Mouse (Mus musculus): ENCODE results near the gene Grip1. TPM values are rescaled to one million over a fixed set of nuclear protein-coding genes. Genes with fewer than 3 reads are reported as not detected.

The Grip1 gene
- polyA plus RNA-seq, 1 experiment, result 0.13 TPM

- WGBS, result 81% methylated on average over 4 of the region's 4 CpGs
- H3K27ac ChIP-seq (ENCODE audit: insufficient read depth, low read depth, low read length), result no peak overlapping the region
- H3K36me3 ChIP-seq (ENCODE audit: control insufficient read depth, insufficient read depth, low read length), result no peaks in the 10 kb centered on the region
- H3K4me3 ChIP-seq (ENCODE audit: low read depth, low read length), result no peak overlapping the region
- no peak for TF ChIP-seq POLR2A (IDR thresholded peaks at IDR 0.05; ENCODE audit: low read depth, low read length)
- no peak for TF ChIP-seq CTCF (IDR thresholded peaks at IDR 0.05; ENCODE audit: extremely low read depth, insufficient read length, insufficient replicate concordance, low read depth, low read length)
- H3K4me1 ChIP-seq (ENCODE audit: control insufficient read depth, insufficient read depth, insufficient read length, low read length), result no peaks in the 10 kb centered on the region
- no peaks in the 10 kb centered on the region for H3K27me3 ChIP-seq (ENCODE audit: control insufficient read depth, insufficient read depth, low read length)
Observed at GRCm38 (mm10) chr10:119706281-119706680, 252.7 kb downstream of the Grip1 start.

DNA sequence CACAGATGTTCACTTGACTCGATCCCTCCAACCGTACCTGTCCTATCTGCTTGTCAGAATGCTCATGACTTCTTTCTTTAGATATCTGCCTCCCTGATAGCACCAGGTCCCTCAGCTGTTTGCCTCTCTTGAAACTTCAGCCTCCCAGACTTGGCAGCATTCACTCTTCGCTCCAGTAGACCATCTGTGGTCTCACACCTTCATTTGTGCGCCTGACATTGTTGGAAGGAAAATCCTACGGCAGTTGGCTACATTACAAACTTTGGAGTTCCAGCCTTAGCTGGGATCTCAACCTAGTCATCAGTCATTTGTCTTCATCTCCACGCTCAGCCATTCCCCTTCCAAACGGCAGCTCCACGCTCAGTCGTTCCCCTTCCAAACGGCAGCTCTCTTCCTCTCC, 253.4 kb downstream of the Grip1 start:
- 88% methylated on average over 10 of the region's 10 CpGs for WGBS
- H3K36me3 ChIP-seq (ENCODE audit: control insufficient read depth, insufficient read depth, low read length), result no peaks in the 10 kb centered on the region
- no peaks in the 10 kb centered on the region for H3K27me3 ChIP-seq (ENCODE audit: control insufficient read depth, insufficient read depth, low read length)
- no peak overlapping the region for H3K4me3 ChIP-seq (ENCODE audit: low read depth, low read length)
- TF ChIP-seq POLR2A (IDR thresholded peaks at IDR 0.05; ENCODE audit: low read depth, low read length), result no peak
- TF ChIP-seq CTCF (IDR thresholded peaks at IDR 0.05; ENCODE audit: extremely low read depth, insufficient read length, insufficient replicate concordance, low read depth, low read length), result no peak
- no peak overlapping the region for H3K27ac ChIP-seq (ENCODE audit: insufficient read depth, low read depth, low read length)
- H3K4me1 ChIP-seq (ENCODE audit: control insufficient read depth, insufficient read depth, insufficient read length, low read length), result no peaks in the 10 kb centered on the region

DNA sequence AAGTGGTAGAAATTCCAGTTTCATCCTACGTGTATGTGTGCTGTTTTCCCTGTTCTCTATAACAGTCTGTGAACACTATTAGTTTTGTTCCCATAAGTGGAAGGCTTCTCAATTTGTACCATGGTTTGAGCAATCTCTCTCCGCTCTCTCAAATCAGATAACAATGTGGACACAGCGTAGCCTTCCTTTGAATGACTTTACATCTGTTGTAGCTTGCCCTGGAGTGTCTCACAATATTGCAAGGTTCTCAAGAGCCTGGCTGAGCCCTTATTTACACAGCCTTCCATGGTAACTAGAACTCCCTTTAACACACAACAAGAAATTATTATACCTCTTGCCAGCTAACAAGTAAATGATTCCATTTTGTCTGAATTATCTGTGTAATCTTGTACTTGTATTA, 268.3 kb downstream of the Grip1 start:
- TF ChIP-seq CTCF (IDR thresholded peaks at IDR 0.05; ENCODE audit: extremely low read depth, insufficient read length, insufficient replicate concordance, low read depth, low read length) (no peak), POLR2A (IDR thresholded peaks at IDR 0.05; ENCODE audit: low read depth, low read length) (no peak)
- Histone ChIP-seq H3K4me3 (ENCODE audit: low read depth, low read length) (no peak overlapping the region), H3K27ac (ENCODE audit: insufficient read depth, low read depth, low read length) (no peak overlapping the region), H3K4me1 (ENCODE audit: control insufficient read depth, insufficient read depth, insufficient read length, low read length) (no peaks in the 10 kb centered on the region), H3K27me3 (ENCODE audit: control insufficient read depth, insufficient read depth, low read length) (no peaks in the 10 kb centered on the region), H3K36me3 (ENCODE audit: control insufficient read depth, insufficient read depth, low read length) (no peaks in the 10 kb centered on the region)
- 39% methylated on average over 3 of the region's 3 CpGs for WGBS

- WGBS, result 42% methylated on average over 2 of the region's 2 CpGs
- no peak overlapping the region for H3K27ac ChIP-seq (ENCODE audit: insufficient read depth, low read depth, low read length)
- no peaks in the 10 kb centered on the region for H3K4me1 ChIP-seq (ENCODE audit: control insufficient read depth, insufficient read depth, insufficient read length, low read length)
- H3K27me3 ChIP-seq (ENCODE audit: control insufficient read depth, insufficient read depth, low read length), result no peaks in the 10 kb centered on the region
- H3K36me3 ChIP-seq (ENCODE audit: control insufficient read depth, insufficient read depth, low read length), result no peaks in the 10 kb centered on the region
- no peak overlapping the region for H3K4me3 ChIP-seq (ENCODE audit: low read depth, low read length)
- no peak for TF ChIP-seq CTCF (IDR thresholded peaks at IDR 0.05; ENCODE audit: extremely low read depth, insufficient read length, insufficient replicate concordance, low read depth, low read length)
- no peak for TF ChIP-seq POLR2A (IDR thresholded peaks at IDR 0.05; ENCODE audit: low read depth, low read length)
Observed at GRCm38 (mm10) chr10:119722471-119722870, 268.8 kb downstream of the Grip1 start.

- Histone ChIP-seq H3K27me3 (ENCODE audit: control insufficient read depth, insufficient read depth, low read length) (no peaks in the 10 kb centered on the region), H3K4me1 (ENCODE audit: control insufficient read depth, insufficient read depth, insufficient read length, low read length) (no peaks in the 10 kb centered on the region)
- TF ChIP-seq POLR2A (IDR thresholded peaks at IDR 0.05; ENCODE audit: low read depth, low read length) (no peak), CTCF (IDR thresholded peaks at IDR 0.05; ENCODE audit: extremely low read depth, insufficient read length, insufficient replicate concordance, low read depth, low read length) (no peak)
Observed at GRCm38 (mm10) chr10:119723671-119724070, 270.0 kb downstream of the Grip1 start.

GRCm38 (mm10) chr10:119725363-119725762, 271.7 kb downstream of the Grip1 start:
- 78% methylated on average over 5 of the region's 5 CpGs for WGBS

More at GRCm38 (mm10) chr10:119723671-119724070, 270.0 kb downstream of the Grip1 start:
- Histone ChIP-seq H3K27ac (ENCODE audit: insufficient read depth, low read depth, low read length) (no peak overlapping the region), H3K36me3 (ENCODE audit: control insufficient read depth, insufficient read depth, low read length) (no peaks in the 10 kb centered on the region), H3K4me3 (ENCODE audit: low read depth, low read length) (no peak overlapping the region)
- WGBS, result 73% methylated on average over 9 of the region's 9 CpGs

GRCm38 (mm10) chr10:119725966-119726365, 272.3 kb downstream of the Grip1 start:
- TF ChIP-seq CTCF (IDR thresholded peaks at IDR 0.05; ENCODE audit: extremely low read depth, insufficient read length, insufficient replicate concordance, low read depth, low read length) (no peak), POLR2A (IDR thresholded peaks at IDR 0.05; ENCODE audit: low read depth, low read length) (no peak)
- no peak overlapping the region for H3K27ac ChIP-seq (ENCODE audit: insufficient read depth, low read depth, low read length)
- 68% methylated on average over 7 of the region's 7 CpGs for WGBS
- H3K4me3 ChIP-seq (ENCODE audit: low read depth, low read length), result no peak overlapping the region
- H3K4me1 ChIP-seq (ENCODE audit: control insufficient read depth, insufficient read depth, insufficient read length, low read length), result no peaks in the 10 kb centered on the region
- no peaks in the 10 kb centered on the region for H3K27me3 ChIP-seq (ENCODE audit: control insufficient read depth, insufficient read depth, low read length)
- no peaks in the 10 kb centered on the region for H3K36me3 ChIP-seq (ENCODE audit: control insufficient read depth, insufficient read depth, low read length)

More at GRCm38 (mm10) chr10:119725363-119725762, 271.7 kb downstream of the Grip1 start:
- Histone ChIP-seq H3K27me3 (ENCODE audit: control insufficient read depth, insufficient read depth, low read length) (no peaks in the 10 kb centered on the region), H3K4me1 (ENCODE audit: control insufficient read depth, insufficient read depth, insufficient read length, low read length) (no peaks in the 10 kb centered on the region), H3K4me3 (ENCODE audit: low read depth, low read length) (no peak overlapping the region), H3K36me3 (ENCODE audit: control insufficient read depth, insufficient read depth, low read length) (no peaks in the 10 kb centered on the region), H3K27ac (ENCODE audit: insufficient read depth, low read depth, low read length) (no peak overlapping the region)
- TF ChIP-seq POLR2A (IDR thresholded peaks at IDR 0.05; ENCODE audit: low read depth, low read length) (no peak), CTCF (IDR thresholded peaks at IDR 0.05; ENCODE audit: extremely low read depth, insufficient read length, insufficient replicate concordance, low read depth, low read length) (no peak)
